Mouse (Mus musculus) frontal cortex, adult (tissue): ENCODE measurements around the gene Sprr2a2.
A peak's percentile ranks its signal among the peaks of the same experiment; 100 is the strongest.
"Not testable (repeated sequence)": the region's sequence is repeated elsewhere in the genome, so short reads cannot be mapped to it uniquely, and the experiment has no call there.

Experiments used
- ATAC-seq: cut with Nextera tagmentation; 2 replicates; pipeline ENCODE4 v1.9.2; 2017; ENCODE audit warnings: mild to moderate bottlenecking, moderate library complexity, mixed read lengths; ENCODE audit not compliant: low TSS enrichment

Gene Sprr2a2

DNA sequence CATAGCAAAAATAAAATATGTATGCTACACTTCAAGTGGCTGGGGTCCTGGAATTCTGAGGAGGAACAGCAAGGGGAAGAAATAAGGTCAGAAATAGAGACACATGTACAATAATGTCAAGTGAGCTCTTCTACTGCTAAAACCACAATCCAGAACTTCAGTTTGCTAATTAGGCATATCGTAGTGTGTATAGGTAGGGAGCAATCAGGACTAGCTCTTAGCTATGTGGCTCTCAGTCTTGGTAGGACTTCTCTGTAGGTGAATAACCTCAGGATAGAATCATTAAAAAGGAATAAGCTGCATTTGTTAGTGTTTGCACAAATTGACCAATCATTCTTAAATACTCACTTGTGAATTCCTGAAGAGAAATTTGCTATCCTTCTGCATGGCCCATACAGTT, 58.3 kb downstream of the Sprr2a2 start:
- peak; percentile 64; the same call in 1 of the 2 replicates for ATAC-seq

DNA sequence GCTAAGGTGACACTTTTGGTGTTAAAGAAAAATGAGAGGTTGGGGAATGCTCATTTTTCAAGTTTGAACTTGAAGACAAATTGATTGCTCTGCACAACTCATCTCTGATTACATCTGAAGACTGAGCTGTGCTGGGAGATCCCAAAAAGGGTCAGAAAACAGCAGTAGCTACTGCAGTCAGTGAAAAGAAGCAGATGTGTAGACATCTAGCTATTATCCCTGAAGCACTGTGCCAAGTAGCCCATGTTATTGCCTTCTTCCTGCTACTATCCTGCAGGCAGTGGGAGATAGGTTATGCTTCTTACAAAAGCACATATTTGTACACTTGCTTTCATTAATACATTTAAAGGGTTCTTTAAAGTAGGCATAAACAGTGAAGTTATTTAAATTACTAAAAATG, 63.9 kb downstream of the Sprr2a2 start:
- peak; percentile 64 for ATAC-seq

- not testable (repeated sequence) for ATAC-seq
These were observed 65.4 kb downstream of the Sprr2a2 start for GRCm38 (mm10) chr3:92280963-92281606.

- not testable (repeated sequence) for ATAC-seq
These were observed 69.4 kb downstream of the Sprr2a2 start, which contains the start of gene Sprr2a3 for GRCm38 (mm10) chr3:92285101-92285500. Gene Sprr2a3, plus strand, starts transcription at chr3:92285417.

DNA sequence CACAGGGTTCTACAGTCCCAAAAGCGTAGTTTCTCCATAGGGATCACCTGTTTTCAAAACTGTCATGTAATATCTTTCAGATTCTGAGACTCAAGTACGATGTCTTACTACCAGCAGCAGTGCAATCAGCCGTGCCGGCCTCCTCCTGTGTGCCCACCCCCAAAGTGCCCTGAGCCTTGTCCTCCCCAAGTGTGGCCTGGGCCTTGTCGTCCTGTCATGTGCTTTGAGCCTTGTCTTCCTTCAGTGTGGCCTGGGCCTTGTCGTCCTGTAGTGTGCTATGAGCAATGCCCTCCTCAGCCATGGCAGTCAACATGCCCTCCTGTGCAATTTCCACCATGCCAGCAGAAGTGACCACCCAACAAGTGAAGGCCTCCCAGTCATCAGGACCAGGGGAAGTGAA, 72.8 kb downstream of the Sprr2a2 start:
- ATAC-seq, result not testable (repeated sequence)
